Mouse (Mus musculus) embryo, embryonic 9.5 days (tissue): ENCODE measurements at regions not wholly inside any gene's neighbourhood (a gene's known extent, or its start where the extent isn't known, plus 50 kb on each side); places are given as distances from the start of the nearest gene placed in this dataset.
A peak's percentile ranks its signal among the peaks of the same experiment; 100 is the strongest.

ENCODE experiments used
- DNase-seq: peaks from one replicate; pipeline ENCODE4 v3.0.0-alpha.2; 2017; ENCODE audit errors: extremely low spot score

DNA sequence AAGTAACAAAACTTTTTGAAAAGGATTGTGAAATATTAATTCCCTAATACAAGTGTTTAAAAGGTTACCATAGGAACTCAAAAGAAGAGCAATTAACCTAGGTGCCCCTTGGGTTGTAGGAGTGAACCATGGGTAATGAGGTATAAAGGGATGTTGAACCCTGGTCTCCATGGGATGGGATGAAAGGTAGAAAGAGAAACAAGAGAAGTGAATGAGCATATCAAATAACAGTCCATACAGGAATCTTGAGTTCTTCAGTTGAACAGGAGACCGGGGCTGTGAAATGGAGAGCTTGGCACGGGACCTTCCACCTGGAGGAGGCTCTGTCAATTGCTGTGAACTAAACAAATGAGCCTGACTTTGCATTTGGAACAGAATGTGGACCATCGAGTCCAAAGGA, 449.6 kb upstream of the Meis1 start:
- no peak for DNase-seq

DNA sequence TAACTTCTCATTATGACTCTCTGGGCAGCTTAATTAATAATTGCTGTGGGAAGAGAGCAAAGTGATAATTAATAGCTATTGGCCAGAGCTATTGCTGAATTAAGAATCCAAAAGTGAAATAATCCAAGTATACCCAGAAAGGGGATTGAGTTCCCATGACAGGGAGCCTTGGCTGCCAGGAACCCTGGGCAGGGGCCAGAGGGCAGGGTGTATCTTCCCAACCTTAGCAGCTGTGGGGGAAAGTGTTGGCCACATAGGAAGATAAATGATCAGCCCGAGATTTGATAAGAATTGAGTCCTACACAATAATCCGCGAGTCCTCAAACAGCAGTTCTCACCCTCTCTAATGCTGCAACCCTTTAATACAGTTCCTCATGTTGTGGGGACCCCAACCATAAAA, 450.0 kb upstream of the Meis1 start:
- DNase-seq: no peak

DNA sequence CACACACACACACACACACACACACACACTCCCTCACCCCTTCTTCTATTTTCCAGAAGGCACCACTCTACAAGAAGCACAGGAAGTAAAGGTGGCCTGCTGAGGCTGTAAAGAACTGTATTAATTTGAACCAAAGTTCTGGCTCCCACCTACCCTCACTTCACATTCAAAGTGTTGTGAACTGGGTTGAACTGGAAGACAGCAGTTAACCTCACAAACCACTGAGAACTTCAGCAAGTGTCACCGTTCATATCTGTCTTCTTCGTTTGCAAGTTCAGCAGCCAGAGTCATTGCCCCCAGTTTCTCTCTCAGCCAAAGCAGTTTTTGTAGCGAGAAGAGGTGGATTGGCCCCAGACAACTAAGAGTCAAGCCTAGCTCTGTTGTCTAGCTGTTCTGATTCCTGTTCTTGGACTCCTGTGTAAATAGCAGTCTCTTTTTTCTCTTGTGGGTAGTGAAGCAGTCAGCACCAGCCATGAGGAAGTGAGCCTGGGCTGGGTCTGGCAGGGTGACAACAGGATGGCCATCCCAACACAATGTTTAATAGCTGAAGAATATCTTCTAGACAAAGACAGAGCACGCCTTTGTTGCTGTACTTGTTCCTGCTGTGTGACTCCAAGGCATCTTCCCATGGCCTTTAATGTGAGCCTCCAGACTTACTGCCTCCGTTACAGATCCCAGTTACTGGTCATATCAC, 452.0 kb upstream of the Meis1 start:
- no peak for DNase-seq

DNA sequence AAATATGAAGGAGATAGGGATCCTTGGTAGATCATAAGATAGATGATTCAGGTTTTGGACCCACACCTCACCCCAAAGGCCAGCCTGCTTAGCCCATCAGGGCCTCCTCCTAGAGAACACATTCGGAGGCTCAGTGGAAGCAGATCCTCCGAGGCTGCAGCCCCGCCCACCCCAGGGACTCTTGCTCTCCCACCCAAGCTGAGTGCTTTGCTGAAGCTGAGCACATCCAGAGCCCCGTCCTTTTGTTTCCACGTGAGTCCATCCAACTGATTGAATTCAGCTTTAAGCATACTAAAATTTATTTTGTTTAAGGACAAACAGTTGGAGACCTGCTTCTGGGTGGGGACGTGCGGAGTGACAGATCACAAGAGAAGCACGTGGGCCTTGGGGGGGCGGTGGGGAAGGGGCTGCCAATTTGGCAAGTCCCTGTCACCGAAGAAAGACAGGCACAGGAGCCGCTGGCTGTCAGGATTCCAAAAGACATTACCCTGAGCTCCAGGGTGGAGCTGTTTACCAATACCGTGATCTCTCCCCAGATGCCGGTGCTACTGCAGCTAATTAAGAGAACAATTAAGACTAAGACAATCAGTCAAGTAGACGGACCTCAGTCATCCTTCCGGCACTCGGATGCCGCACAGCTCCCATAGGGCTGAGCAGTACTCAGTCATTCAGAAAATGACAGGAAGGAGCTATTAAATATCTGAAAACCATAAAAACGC, 448.9 kb upstream of the Spred2 start:
- DNase-seq: peak; percentile 20

DNA sequence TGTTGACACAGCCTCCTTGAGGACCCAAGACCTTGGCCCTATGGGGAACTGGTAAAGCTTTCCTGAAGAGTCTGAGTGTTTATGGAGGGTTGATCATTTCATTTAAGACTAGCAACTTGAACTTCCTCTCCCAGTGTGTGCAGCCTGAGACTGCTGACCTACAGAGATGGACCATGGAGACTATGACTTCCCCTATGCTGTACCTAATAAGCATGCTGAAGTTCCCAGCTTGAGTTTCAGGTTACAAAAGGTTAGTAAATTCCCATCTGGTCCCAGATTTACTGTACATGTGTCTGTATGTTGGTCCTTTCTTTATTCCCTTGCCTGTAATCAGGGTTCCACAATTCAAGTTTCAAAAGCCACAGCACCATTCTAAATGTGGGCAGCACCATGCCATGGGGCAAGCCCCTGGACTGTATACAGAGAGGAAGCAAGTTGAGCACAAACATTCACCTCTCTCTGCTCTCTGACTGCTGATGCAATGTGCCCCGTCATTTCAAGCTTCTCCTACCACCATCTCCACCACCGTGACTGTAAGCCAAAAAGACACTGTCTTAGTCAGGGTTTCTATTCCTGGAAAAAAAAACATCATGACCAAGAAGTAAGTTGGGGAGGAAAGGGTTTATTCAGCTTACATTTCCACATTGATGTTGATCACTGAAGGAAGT, 431.0 kb upstream of the Spred2 start:
- DNase-seq: no peak

DNA sequence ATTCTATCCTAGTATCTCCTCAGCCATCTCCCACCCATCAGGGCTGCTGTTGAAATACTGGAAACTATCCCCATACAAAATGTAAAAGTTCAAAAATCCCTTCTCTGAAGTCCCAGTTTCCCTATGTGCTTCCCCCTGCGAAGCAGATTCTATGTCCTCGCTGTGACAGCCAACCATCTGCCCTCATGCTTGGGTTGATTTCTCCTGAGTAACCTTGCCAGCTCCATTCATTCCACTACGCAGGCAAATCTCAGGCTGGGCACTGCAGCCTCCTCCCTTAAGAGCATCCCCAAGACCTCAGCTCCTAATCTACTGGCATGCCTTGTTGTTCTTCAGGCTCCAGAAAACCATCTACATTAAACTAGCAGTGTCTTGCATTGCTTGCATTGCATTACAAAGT, 402.5 kb upstream of the Spred2 start:
- no peak for DNase-seq

DNA sequence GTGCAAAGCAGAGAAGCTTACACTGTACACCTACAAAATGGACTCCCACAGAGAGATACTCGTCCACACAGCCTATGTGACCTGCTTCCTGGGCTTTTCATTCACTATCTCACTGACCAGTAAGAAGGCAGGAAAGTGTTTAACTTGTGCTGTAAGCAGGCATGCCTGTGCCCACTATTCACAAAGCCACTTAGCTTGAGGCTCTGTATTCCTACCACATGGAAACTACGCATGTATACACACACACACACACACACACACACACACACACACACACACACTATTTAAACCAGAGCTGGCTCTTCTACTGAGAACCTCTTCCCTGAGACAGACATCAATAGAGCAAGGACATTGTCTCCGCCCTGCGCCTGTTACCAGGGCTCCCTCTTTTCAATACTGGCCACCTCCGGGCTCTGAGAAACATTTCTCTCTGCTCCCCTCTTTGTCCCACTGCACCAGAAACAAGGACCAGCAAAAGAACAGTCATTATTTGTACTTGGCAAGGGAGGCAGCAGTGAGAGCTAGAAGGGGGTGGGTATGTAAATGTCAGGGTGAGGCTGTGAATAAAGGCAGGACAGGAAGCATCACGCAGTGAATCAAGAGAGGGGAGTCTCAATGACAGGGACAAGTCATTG, 400.2 kb upstream of the Spred2 start:
- peak; percentile 50 for DNase-seq

DNA sequence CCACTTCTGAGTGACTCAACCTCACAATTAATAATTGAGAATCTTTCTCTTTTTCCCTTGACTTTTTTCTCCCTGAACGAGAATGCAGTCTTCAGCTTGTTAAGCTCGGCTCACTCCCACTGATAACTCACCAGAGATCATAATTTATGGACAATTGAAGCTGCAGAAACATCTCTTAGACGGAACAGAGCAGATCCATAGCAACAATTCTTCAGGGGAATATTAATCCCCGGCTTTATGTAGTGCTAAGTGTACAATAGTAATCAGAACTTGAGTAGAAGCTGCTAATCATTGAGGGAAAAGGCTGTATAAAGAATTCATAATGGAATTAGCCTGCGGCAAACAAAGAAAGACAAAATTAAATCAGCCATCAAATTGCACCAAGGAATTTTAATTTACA, 395.0 kb upstream of the Spred2 start:
- no peak for DNase-seq

DNA sequence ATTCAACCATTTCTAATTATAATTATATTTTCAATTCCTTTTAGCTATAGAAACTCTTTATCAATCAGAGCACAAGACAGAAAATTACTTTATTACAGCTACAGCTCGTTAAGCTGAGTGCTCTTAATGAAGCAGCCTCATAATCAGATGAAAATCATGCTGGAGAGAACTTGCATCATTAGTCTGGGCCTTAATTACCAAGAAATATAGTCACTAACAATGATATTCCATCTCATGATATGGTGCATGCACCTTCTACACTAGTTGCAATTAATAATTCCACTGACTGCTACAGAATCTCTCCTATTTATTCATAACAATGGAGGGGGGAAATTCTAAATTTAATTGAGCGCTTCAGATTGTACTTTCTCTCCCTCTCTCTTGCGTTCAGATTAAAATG, 393.5 kb upstream of the Spred2 start:
- DNase-seq: no peak

DNA sequence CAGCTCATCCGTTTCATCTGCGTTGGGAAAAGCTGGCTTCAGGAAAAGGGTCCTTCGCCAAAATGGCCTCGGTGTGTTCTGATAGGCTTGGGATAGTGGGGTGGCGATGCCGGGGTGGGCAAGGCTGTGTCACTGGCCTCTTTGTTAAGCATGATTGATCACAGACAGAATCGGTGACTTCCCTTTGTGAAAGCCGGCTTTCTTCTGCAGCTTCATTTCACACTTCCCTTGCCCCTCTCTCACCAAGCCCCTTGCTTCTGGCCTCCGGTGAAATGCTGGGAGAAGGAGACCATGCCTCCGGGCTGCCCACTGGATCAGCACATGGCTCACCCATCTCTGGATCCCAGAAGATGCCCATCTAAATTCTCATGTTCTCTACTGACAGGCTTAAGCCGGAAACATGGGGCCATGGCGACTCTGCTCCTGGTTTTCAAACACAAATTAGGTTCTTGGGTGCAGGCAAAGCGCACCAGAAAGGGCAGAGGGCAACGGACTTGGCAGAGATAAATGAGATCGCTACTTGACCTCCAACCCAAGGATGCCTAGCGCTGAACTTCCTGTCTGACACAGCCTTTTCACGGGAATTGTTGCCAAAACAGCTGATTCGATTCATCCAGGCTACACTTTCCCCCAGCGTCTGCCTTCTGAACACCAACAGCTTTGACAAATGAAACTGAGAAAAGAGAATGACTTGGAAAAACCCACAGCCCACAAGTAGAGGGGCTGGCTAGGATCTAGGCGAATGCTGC, 392.7 kb upstream of the Spred2 start:
- peak; percentile 90 for DNase-seq

DNA sequence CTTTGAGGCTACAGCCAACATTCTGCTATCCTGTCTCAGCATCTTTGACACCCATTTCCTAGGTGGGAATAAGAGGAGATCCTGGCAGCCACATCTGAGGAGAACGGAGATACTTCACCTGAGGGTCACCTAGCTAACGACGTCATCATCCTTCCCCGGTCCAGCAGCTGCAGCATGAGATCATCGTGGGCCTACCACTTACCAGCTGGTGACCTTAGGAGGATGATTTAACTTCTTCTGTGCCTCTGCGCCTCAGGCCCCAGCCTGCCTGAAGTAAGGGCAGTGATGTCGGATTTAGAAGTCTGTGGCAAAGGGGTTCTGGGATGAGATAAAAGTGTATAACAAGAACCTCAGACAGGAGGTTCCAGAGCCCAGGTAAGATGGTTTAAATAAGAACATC, 391.3 kb upstream of the Spred2 start:
- DNase-seq: no peak

DNA sequence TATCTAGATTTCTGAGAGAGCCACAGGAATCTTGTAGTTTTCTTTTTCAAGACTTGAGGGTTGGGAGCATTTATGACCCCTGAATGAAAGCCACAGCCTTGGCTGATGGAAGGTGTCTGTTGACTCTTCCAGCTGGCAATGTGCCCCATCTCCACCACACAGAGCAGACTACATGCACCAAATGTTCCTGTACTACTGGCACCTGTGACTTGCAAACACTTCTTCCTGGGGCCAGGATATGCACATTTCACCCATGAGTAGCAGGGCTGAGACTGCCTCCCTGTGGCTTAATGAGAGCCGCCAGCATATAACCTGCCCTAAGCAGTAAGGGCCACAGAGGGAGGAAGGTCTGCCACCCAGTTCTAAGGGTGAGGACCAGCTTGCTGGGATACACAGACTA, 390.5 kb upstream of the Spred2 start:
- no peak for DNase-seq

DNA sequence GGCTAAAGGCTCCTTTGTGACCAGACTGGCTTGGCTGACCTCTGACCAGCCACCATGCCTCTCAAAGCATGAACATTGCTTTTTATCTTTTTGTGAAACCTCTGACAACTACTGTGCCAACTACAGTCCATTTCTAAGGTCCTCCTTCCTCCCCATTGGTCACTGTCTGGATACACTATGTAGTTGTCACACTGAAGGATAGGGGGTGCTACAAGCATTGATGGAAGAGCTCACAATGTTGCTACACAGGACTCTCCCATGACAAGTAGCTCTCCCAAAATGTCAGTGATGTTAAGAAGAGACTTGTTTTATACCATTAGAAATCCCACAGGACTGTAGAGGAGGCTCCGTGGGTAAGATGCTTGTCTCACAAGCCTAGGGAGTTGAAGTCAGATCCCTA, 389.0 kb upstream of the Spred2 start:
- DNase-seq: no peak

DNA sequence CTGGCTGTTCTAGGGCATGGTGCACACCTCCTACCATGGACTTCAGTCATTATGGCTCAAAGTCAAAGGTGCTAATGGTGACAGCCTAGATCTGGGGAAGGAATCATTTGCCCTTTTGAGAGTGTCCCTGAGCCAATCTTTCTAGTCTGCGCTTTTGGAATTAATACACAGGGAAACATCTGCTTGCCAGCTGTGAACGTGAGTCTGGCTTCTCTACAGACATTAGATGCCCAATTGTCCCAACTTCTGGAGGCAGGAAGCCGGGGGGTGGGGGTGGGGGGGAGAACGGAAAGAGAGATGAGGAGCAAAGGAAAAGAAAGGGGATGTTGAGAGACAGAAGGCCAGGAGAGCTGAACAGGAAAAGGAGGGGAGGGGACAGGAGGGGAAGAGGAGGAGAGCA, 377.9 kb upstream of the Spred2 start:
- no peak for DNase-seq

DNA sequence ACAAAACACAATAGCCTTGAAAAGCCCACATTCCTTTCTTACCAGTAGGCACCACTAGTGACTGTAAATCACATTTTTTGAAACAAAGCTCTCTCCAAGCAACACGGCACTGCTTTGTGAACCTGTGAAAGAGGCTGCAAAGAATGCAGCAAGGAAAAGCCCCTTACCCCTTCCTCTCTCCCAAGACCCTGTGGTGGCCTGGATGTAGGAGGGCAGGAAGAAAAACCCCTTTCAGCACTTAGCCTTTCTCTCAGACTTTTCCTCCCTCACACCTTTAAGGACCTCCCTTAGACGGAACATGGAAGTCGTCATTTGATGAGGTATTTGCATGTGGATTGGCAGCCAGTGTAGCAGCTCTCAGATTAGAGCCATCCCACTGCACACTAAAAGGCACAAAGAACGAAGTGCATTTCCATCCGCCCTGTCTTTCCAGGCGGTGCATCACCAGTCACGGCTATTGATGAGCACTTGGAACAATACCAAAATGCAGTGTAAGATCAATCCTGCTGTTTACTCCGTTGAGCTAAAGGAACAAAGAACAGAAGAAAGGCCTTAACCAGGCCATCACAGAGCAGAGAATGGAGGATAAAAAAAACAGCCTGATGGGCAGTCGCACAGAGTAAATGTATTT, 369.7 kb upstream of the Spred2 start:
- DNase-seq: peak; percentile 55

DNA sequence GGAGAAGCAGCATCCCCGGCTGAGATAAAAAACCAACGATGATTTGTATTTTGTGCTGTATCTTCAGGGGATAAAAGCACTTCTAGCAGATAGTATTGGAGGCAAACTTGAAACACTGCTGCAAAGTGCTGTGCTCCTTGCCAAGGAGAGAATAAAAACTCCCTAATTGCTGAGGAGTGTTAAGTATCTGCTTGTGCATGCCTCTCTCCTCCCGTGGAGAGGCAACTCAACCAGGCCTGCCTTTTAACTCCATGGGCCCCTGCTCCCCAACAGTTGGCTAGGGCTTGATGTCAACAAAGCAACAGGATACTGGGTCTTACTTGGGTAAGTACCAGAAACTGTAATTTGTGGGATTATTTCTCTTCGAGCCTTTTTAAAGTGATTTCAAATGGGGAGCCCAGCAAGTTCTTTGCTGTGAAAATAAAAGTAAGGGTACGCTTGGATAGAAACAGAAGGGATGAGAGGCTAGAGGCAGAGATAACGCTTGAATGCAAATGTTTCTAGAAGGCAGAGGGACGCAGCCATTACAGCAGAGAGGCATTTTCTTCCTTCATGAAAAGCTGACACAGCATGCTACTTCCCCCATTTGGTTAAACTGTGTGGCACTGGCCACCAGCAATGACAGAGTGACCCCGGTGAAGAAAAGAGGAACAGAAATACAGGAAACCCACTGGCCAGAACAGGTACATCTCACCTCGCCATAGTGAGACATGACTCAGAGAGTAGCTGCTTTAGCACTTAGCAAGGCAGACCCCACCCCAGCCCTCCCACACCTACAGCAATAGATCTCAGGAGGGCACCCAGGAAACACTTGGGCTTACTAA, 369.0 kb upstream of the Spred2 start:
- DNase-seq: no peak

DNA sequence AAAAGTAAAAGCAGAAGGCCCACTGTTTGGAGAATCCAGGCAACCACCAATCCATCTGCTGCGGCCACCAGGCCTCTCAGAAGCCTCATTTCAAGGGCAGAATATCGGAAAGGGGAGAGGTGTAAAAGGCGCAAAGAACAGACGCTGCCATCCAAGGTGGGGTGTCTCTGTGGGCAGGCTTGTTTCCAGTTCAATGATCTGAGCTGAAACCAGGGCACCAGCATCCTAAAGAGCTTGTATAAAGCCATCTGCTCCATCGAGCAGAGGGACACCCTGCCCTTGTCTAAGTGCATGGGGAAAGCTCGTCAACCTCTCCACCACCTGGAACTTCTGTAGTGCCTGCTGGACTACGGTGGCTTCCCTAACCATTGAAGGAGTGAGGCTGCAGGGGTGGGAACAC, 363.7 kb upstream of the Spred2 start:
- DNase-seq: no peak

DNA sequence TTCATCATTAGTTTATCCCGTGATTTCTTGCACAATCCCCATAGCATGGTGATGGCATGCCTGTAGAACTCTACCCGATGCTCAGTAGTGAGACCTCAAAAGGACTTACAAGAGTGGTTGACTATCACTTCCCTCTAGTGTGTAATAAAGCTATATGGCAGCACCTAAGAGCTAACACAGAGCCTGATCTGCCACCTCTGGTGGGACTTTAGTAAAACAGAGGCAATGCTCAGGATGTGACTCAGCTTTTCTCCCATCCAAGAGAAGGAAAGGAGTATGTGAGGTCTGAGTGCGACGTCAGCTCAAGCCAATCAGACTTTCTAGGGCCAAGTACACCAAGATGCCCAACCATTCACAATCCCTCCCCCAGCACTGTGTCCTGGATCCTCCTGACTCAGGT, 361.5 kb upstream of the Spred2 start:
- DNase-seq: no peak

DNA sequence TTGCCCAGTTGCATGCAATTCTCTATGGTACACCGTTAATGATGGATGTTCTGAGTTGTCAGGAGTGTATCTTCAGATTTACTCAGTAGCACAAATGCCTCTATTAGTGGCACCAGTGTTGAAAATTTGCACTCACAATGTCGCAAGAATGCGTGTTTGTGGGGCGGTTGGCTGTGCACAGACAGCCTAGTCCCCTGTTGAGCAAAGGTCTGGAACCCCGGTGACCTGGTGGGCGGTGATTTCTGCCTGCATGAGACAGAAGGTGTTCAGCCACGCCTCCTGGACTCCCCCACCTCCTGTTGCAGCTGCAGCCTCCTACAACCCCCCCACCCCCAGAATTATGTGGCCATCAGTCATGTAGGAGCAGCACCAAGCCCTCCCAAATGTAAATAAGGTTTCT, 338.9 kb upstream of the Spred2 start:
- DNase-seq: no peak

DNA sequence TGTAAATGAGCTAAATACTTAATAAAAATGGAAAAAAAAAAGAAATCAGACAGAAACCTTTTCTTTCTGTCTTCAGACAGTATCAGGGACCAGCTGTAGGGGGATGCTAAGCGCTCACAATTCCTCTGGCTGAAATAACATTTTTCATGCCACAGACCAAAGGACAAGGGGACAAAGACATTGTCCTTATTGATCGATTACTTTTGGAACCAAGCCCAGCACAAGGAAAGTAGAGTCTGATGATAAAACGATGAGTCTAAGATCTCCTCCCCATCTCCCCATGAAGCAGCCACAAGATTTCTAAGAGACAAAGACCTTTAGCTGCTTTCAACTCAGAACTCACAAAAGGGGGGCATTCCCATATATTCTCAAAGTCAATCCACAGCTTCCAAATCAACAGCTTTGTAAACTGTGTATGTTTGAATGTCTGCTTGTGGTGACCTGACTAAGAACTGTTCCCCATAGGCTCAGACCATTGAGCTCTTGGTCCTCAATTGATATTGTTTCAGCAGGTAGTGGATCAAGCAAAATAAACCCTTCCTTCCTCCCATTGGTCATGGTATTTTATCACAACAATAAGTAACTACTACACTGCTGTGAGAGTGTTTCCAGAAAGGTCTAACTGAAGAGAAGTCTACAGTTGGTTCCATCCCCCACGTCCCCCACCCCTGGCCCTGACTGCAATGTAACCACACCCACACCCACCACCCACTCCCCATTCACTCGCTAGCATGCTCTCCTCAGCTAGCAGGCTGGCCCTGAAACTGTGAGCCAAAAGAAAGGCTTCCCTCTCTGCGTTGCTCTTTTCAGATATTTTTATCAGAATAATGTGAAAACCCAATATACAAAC, 331.4 kb upstream of the Spred2 start:
- DNase-seq: no peak
